Mouse (Mus musculus): ENCODE measurements around the gene Usp54.

GRCm38 (mm10) chr14:20595781-20596180 is 45.1 kb downstream of the Usp54 start:
- TF ChIP-seq EP300 (IDR thresholded peaks at IDR 0.05; ENCODE audit: low read depth), result no peak
- TF ChIP-seq CTCF (IDR thresholded peaks at IDR 0.05; ENCODE audit: low read depth), result no peak
